Mouse (Mus musculus): ENCODE results near the gene Ccdc9. TPM values are rescaled to one million over a fixed set of nuclear protein-coding genes. Genes with fewer than 3 reads are reported as not detected.
"Not testable (repeated sequence)": the region's sequence is repeated elsewhere in the genome, so short reads cannot be mapped to it uniquely, and the experiment has no call there.

Ccdc9 gene
- polyA plus RNA-seq, 1 experiment from 2014 or later: 44.7 TPM

GRCm38 (mm10) chr7:16313481-16314220 is 27.1 kb upstream of the Ccdc9 start:
- Histone ChIP-seq H3K9ac (replicated peaks) (peak overlapping the region; percentile 74), H3K9me3 (no peaks in the 10 kb centered on the region), H3K36me3 (peaks cover 12% of the 10 kb centered on the region), H3K4me3 (replicated peaks) (peak overlapping the region; percentile 69), H3K4me1 (replicated peaks) (peaks cover 58% of the 10 kb centered on the region), H3K27me3 (peaks cover 29% of the 10 kb centered on the region), H3K4me2 (peak overlapping the region; percentile 99), H3K27ac (peak overlapping the region; percentile 92)
- WGBS: under 1% methylated on average over 63 of the region's 66 CpGs
- ATAC-seq (ENCODE audit: insufficient number of reproducible peaks, insufficient read depth, low FRiP score, low TSS enrichment, low read depth): peak; percentile 61

DNA sequence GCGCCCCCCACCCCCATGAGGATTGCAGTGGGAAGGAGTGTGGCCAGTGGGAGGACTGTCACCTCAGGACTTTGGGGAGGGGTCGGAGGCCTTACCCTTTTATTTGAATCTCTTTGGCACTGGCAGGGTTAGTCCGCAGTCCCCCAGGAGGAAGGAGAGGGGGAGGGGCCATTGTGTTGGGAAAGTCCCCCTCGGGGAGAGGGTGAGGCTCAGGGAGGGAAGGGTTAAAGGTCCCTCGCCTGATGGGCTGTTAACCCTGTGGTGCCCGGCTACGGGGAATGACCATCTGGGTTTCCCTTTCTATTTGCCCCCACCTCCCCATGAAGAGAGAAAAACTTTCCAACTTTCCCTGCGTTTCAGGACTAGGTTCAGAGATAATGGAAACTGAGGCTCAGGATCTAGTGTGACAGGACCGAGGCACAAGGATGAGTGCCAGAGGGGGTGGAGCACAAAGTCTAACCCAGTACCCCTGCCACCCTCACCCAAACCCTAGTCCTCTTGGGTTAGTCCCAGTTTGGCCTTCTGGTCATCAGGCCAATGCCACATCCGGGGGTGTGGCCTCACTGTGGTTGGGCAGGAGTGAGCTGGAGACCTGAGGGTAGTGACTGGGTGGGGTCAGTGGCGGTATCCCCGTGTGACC is 26.2 kb upstream of the Ccdc9 start:
- Histone ChIP-seq H3K4me3 (replicated peaks) (peak overlapping the region; percentile 69), H3K27me3 (peaks cover 29% of the 10 kb centered on the region), H3K27ac (peak overlapping the region; percentile 92), H3K4me2 (peak overlapping the region; percentile 99), H3K9me3 (no peaks in the 10 kb centered on the region), H3K36me3 (peaks cover 6% of the 10 kb centered on the region; the same call in 1 of the 2 replicates), H3K4me1 (replicated peaks) (peaks cover 61% of the 10 kb centered on the region), H3K9ac (replicated peaks) (peak overlapping the region; percentile 83)
- WGBS: 1% methylated on average over 12 of the region's 12 CpGs
- no peak for ATAC-seq (ENCODE audit: insufficient number of reproducible peaks, insufficient read depth, low FRiP score, low TSS enrichment, low read depth)

GRCm38 (mm10) chr7:16312011-16312671 is 25.5 kb upstream of the Ccdc9 start:
- no peaks in the 10 kb centered on the region for H3K36me3 ChIP-seq
- under 1% methylated on average over 49 of the region's 49 CpGs for WGBS
- no peaks in the 10 kb centered on the region for H3K9me3 ChIP-seq
- peaks cover 61% of the 10 kb centered on the region for H3K4me1 ChIP-seq (replicated peaks)
- no peak for ATAC-seq (ENCODE audit: insufficient number of reproducible peaks, insufficient read depth, low FRiP score, low TSS enrichment, low read depth)
- peak overlapping the region; percentile 92 for H3K27ac ChIP-seq
- peak overlapping the region; percentile 83 for H3K9ac ChIP-seq (replicated peaks)
- peaks cover 29% of the 10 kb centered on the region for H3K27me3 ChIP-seq
- peak overlapping the region; percentile 99 for H3K4me2 ChIP-seq
- H3K4me3 ChIP-seq (replicated peaks): peak overlapping the region; percentile 69

- ATAC-seq (ENCODE audit: insufficient number of reproducible peaks, insufficient read depth, low FRiP score, low TSS enrichment, low read depth): no peak
- H3K9me3 ChIP-seq: no peaks in the 10 kb centered on the region
- peak overlapping the region; percentile 83 for H3K9ac ChIP-seq (replicated peaks)
- no peaks in the 10 kb centered on the region for H3K36me3 ChIP-seq
- H3K4me2 ChIP-seq: peak overlapping the region; percentile 99
- H3K27ac ChIP-seq: peak overlapping the region; percentile 92
- peaks cover 61% of the 10 kb centered on the region for H3K4me1 ChIP-seq (replicated peaks)
- H3K4me3 ChIP-seq (replicated peaks): peak overlapping the region; percentile 69
- 1% methylated on average over 14 of the region's 14 CpGs for WGBS
- peaks cover 29% of the 10 kb centered on the region for H3K27me3 ChIP-seq
Observed at GRCm38 (mm10) chr7:16311453-16312004, 24.9 kb upstream of the Ccdc9 start.

DNA sequence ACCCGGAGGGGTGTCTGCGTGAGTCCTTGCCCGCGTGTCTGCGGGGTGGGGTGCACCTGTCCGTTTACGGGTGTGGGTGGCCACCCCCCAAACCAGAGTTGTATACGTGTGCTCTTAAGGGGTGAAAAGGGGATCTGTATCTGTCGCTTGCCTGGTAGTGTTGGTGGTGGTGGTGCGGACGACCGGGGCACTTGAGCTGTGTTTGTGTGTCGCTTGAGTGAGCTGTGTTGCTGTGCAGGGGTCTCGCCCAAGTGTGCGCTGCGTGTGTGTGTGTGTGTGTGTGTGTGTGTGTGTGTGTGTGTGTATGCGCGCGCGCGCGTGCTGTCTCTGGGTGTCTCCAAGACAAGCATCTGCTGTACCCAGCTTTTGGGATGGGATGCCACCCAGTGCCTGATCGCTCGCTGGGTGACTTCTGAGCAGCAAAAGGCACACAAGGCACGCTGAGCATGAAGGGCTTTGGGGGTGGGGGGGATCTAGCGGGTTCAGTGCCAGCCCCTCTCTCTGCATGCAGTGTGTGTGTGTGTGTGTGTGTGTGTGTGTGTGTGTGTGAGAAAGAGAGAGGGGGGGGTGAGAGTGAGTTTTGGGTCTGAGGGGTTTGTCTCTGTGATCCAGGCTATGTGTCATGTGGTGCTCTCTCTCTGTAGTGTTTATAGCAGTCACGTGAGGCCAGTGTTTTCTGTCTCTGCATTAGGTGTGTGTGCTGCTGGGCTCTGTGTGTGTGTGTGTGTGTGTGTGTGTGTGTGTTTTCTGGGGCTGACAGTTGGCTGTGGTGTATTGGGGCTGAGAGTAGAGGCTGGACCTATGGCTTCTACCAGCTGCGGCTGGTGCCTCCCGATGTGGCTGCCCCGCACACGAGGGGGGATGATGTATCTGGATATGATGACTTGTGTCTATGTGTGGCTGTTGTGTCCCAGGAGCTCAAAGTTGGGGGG is 24.2 kb upstream of the Ccdc9 start:
- peaks cover 61% of the 10 kb centered on the region for H3K4me1 ChIP-seq (replicated peaks)
- peaks cover 29% of the 10 kb centered on the region for H3K27me3 ChIP-seq
- H3K36me3 ChIP-seq: no peaks in the 10 kb centered on the region
- H3K9ac ChIP-seq (replicated peaks): peak overlapping the region; percentile 83
- 0 out of 2 replicates have a peak overlapping the region, but pooled peaks have one; percentile 29 for H3K27ac ChIP-seq
- no peak for ATAC-seq (ENCODE audit: insufficient number of reproducible peaks, insufficient read depth, low FRiP score, low TSS enrichment, low read depth)
- 2% methylated on average over 31 of the region's 31 CpGs for WGBS
- H3K9me3 ChIP-seq: no peaks in the 10 kb centered on the region
- peak overlapping the region; percentile 99 for H3K4me2 ChIP-seq
- peak overlapping the region; percentile 69 for H3K4me3 ChIP-seq (replicated peaks)

DNA sequence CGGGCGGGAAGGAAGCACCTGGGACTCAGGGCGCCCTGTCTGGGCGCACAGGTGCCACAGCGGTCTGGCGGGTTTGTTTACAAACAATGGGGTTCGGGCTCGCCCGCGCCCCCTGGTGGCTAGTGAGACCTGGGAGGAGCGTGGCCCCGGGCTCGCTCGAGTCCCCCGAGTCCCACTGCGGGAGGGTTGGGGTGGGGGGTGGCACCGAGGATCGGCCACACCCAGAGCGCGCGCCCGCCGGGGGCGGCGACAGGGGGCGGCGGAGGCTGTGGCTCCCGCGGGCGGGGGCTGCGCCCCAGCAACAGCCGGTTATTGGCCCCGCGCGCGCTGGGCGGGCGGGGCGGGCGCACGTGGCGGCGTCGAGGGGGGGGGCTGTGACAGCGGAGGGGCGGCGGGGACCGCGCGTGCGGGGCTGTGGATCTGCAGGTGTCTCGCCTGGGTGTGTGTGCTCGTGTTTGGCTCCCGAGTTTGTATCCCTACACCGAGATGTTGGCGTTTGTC is 23.5 kb upstream of the Ccdc9 start:
- Histone ChIP-seq H3K4me2 (peak overlapping the region; percentile 99), H3K4me1 (replicated peaks) (peaks cover 61% of the 10 kb centered on the region), H3K9me3 (no peaks in the 10 kb centered on the region), H3K9ac (replicated peaks) (peak overlapping the region; percentile 53), H3K27ac (0 out of 2 replicates have a peak overlapping the region, but pooled peaks have one; percentile 41), H3K4me3 (replicated peaks) (peak overlapping the region; percentile 69), H3K27me3 (peaks cover 29% of the 10 kb centered on the region), H3K36me3 (no peaks in the 10 kb centered on the region)
- WGBS: under 1% methylated on average over 39 of the region's 56 CpGs
- ATAC-seq (ENCODE audit: insufficient number of reproducible peaks, insufficient read depth, low FRiP score, low TSS enrichment, low read depth): no peak

DNA sequence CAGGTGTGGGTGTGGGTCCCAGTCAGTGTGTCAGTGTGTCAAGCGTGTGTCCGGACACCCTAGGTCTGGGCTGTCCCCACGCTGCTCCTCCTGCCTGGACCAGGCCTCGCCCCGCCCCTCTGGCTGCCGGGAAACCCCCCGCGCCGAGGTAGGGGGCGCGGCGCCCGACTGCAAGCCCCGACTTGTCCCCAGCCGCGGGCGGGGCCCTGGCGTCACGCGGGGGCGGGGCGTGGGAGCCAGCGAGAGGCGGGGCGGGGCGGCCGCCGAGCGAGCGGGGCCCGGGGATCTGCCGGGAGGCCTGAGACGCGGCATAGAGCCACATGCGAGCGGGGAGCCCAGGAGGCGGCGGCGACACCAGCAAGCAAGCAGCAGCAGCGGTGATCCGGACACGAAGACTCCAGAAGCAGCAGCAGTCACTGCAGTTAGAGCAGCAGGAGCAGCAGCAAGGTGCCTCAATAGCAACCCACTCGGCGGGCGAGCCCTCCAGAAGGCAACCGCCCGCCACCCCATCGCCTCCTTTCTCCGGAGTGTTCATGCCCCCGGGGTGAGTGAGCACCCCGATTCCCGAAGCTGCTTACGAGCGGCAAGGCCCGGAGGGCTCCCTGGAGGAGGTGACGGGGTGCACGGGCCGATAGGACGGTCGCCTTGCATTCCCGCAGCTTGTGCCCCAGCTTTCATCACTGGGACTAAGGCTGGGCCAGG is 22.9 kb upstream of the Ccdc9 start:
- ATAC-seq (ENCODE audit: insufficient number of reproducible peaks, insufficient read depth, low FRiP score, low TSS enrichment, low read depth): no peak; the same call in 1 of the 2 replicates
- peak overlapping the region; percentile 53 for H3K9ac ChIP-seq (replicated peaks)
- no peaks in the 10 kb centered on the region for H3K36me3 ChIP-seq
- 1% methylated on average over 61 of the region's 61 CpGs for WGBS
- H3K4me3 ChIP-seq (replicated peaks): peak overlapping the region; percentile 69
- peaks cover 57% of the 10 kb centered on the region for H3K4me1 ChIP-seq (replicated peaks)
- H3K9me3 ChIP-seq: no peaks in the 10 kb centered on the region
- peaks cover 29% of the 10 kb centered on the region for H3K27me3 ChIP-seq
- H3K27ac ChIP-seq: peak overlapping the region; percentile 41; the same call in 1 of the 2 replicates
- peak overlapping the region; percentile 99 for H3K4me2 ChIP-seq

- peaks cover 53% of the 10 kb centered on the region for H3K4me1 ChIP-seq (replicated peaks)
- peak overlapping the region; percentile 99 for H3K4me2 ChIP-seq
- H3K36me3 ChIP-seq: no peaks in the 10 kb centered on the region
- H3K9ac ChIP-seq (replicated peaks): peak overlapping the region; percentile 53; the same call in 1 of the 2 replicates
- H3K27ac ChIP-seq: peak overlapping the region; percentile 41; the same call in 1 of the 2 replicates
- peak overlapping the region; percentile 69 for H3K4me3 ChIP-seq (replicated peaks)
- H3K9me3 ChIP-seq: no peaks in the 10 kb centered on the region
- WGBS: 31% methylated on average over 16 of the region's 16 CpGs
- no peak for ATAC-seq (ENCODE audit: insufficient number of reproducible peaks, insufficient read depth, low FRiP score, low TSS enrichment, low read depth)
- H3K27me3 ChIP-seq: peaks cover 29% of the 10 kb centered on the region
Observed at GRCm38 (mm10) chr7:16308555-16309317, 22.1 kb upstream of the Ccdc9 start.

DNA sequence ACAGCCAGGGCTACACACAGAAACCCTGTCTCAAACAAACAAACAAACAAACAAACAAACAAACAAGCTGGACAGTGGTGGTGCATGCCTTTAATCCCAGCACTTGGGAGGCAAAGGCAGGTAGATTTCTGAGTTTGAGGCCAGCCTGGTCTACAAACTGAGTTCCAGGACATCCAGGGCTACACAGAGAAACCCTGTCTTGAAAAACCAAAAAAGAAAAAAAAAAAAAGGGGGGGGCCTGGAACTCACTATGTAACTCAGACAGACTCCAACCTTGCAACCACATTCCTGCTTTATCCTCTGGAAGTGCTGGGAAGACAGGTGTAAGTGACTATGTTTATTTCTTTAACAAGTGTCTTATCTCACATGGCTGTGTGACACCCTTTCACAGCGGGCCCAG is 21.5 kb upstream of the Ccdc9 start, which contains the start of gene Bbc3:
Gene Bbc3 (plus strand): TSS at position 301 of the 400 bp plus-strand sequence.
- Histone ChIP-seq H3K9ac (replicated peaks) (peak within 1 kb of the TSS; percentile 53; the same call in 1 of the 2 replicates), H3K4me3 (replicated peaks) (peak within 1 kb of the TSS; percentile 69), H3K4me1 (replicated peaks) (peaks cover 46% of the 10 kb centered on the region), H3K27me3 (peaks cover 29% of the 10 kb centered on the region), H3K27ac (peak within 1 kb of the TSS; percentile 41; the same call in 1 of the 2 replicates), H3K4me2 (peak within 1 kb of the TSS; percentile 99)
- not testable (repeated sequence) for H3K36me3 ChIP-seq; H3K9me3 ChIP-seq; ATAC-seq (ENCODE audit: insufficient number of reproducible peaks, insufficient read depth, low FRiP score, low TSS enrichment, low read depth)
- WGBS: 48% methylated on average over 1 of the region's 1 CpGs
